Mouse (Mus musculus): ENCODE data around the gene Ssrp1.

DNA sequence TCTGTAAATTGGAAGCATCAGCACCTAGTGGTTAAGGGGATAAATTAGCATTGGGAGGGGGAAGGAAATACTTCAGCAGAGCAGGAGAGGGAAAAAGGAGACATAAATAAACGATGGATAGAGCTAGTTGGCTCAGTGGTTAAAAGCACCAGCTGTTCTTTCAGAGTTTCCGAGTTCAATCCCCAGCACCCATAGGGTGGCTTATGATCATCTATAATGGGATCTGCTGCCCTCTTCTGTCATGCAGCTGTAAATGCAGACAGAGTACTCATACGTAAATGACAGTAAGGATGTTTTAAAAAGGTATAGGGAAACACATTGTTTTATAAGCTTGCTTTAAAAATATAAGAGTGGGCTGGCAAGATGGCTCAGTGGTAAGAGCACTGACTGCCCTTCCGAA, 29.3 kb upstream of the Ssrp1 start:
- no peak for TF ChIP-seq CTCF (IDR thresholded peaks at IDR 0.05; ENCODE audit: extremely low read depth, insufficient read length, insufficient replicate concordance, low read depth, low read length)
- no peak for TF ChIP-seq POLR2A (IDR thresholded peaks at IDR 0.05; ENCODE audit: low read depth, low read length)
